Comparison of ENCODE assay signal across 18 mouse cellular contexts in the genomic region with DNA sequence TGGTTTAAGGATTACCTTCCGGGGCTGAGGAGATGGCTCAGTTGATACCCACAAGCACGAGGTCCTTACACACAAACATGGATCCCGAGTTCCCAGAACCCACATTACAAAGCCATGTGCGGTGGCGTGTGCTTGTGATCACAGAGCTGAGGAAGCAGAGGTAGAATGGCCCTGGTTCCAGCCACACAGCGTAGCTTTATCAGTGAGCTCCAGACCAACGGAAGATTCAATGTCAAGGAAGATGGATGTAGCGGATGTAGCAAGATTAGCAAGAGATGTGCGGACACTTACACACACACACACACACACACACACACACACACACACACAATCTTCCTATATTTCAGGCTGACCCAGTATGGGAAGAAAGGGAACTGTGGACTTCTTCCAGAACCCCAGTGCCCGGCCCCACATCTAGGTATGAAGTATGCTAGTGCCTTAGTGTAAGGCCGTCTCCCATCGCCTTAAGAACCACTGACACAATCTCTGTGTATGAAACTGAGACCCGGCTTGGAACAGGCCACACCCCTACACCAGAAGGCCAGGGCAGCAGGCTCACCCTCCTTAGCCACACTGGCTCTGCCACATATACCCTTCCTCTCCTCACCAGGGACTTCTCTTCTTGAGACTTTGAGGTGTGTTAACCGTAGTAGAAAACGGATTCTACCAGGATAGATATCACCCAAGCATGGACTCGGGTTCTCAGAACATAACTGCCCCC.
"Had no signal": no experiment of that assay in that cellular context is flagged by ENCODE, and none has a peak within 500 bp of the region (broad histone marks: within the 10 kb centered on the region; RNA-seq: fewer than 3 reads in every experiment).

No protein-coding gene starts in this region.

- DNase-seq: kidney, adult 2 months; kidney, postnatal 25 days; left cerebral cortex, postnatal 4 days; lung, embryonic 14.5 days; midbrain, embryonic 14.5 days; right cerebral cortex, postnatal 4 days; thymus, adult 2 months; thymus, postnatal 25 days had no signal

- ATAC-seq: intestine, postnatal 0 days; lung, postnatal 0 days had no signal

- H3K36me3 ChIP-seq: limb, embryonic 12.5 days; limb, embryonic 15.5 days had no signal

- H3K27ac ChIP-seq: kidney, postnatal 0 days; layer of hippocampus, adult 2 months; limb, embryonic 12.5 days; limb, embryonic 15.5 days; macrophage; stomach, postnatal 0 days had no signal

- H3K9me3 ChIP-seq: limb, embryonic 15.5 days had no signal

- H3K9ac ChIP-seq: limb, embryonic 12.5 days; limb, embryonic 15.5 days; lung, embryonic 14.5 days had no signal

- H3K27me3 ChIP-seq: limb, embryonic 12.5 days; limb, embryonic 15.5 days had no signal

- H3K4me1 ChIP-seq: limb, embryonic 12.5 days; limb, embryonic 15.5 days; megakaryocyte, embryonic 14.5 days had no signal

- H3K4me3 ChIP-seq: layer of hippocampus, adult 2 months; limb, embryonic 12.5 days; limb, embryonic 15.5 days had no signal

- H3K4me2 ChIP-seq: limb, embryonic 12.5 days; limb, embryonic 15.5 days; lung, embryonic 14.5 days; midbrain, embryonic 11.5 days had no signal
